Mouse (Mus musculus) stomach, embryonic 14.5 days (tissue): ENCODE data around the gene Mogat2. TPM values are rescaled to one million over a fixed set of nuclear protein-coding genes. Genes with fewer than 3 reads are reported as not detected.

Experiments used
- ATAC-seq: fragments of 200-750 bp; cut with Nextera tagmentation; 2 replicates; pipeline ENCODE4 v1.8.0; 2017; ENCODE audit warnings: low read depth, moderate TSS enrichment; ENCODE audit not compliant: insufficient number of reproducible peaks, insufficient read depth, low FRiP score
- H3K27ac ChIP-seq: fragments of 300-500 bp; sonication (generic); 2 replicates; pipeline ENCODE4 v1.5.1; 2014; ENCODE audit warnings: mild to moderate bottlenecking, low read length, moderate library complexity, mixed read lengths
- H3K27me3 ChIP-seq: fragments of 300-500 bp; sonication (generic); 2 replicates; pipeline ENCODE4 v1.6.1; 2014; ENCODE audit warnings: low read length, control low read depth, mixed read lengths; ENCODE audit not compliant: control insufficient read depth, insufficient read depth
- H3K36me3 ChIP-seq: fragments of 300-500 bp; sonication (generic); 2 replicates; pipeline ENCODE4 v1.6.1; 2014; ENCODE audit warnings: mild to moderate bottlenecking, control low read depth, low read length, moderate library complexity, mixed read lengths; ENCODE audit not compliant: control insufficient read depth, insufficient read depth
- H3K4me1 ChIP-seq: fragments of 300-500 bp; sonication (generic); 2 replicates; pipeline ENCODE4 v1.6.1; 2014; ENCODE audit warnings: low read length, control low read depth, mixed read lengths; ENCODE audit not compliant: control insufficient read depth, insufficient read depth
- H3K4me2 ChIP-seq: fragments of 300-500 bp; sonication (generic); replicated peaks from 2 replicates; pipeline ENCODE4 v1.6.1; 2014; ENCODE audit warnings: low read depth, low read length, control low read depth
- H3K4me3 ChIP-seq: fragments of 300-500 bp; sonication (generic); 2 replicates; pipeline ENCODE4 v1.5.1; 2014; ENCODE audit warnings: low read depth, low read length, control low read depth
- H3K9ac ChIP-seq: fragments of 300-500 bp; sonication (generic); replicated peaks from 2 replicates; pipeline ENCODE4 v1.6.1; 2014; ENCODE audit warnings: low read depth, mild to moderate bottlenecking, control low read depth, low read length, moderate library complexity, mixed read lengths
- H3K9me3 ChIP-seq: fragments of 300-500 bp; sonication (generic); 2 replicates; pipeline ENCODE4 v1.6.1; 2016; ENCODE audit warnings: low read depth, low read length, control low read depth; ENCODE audit not compliant: control insufficient read depth
- WGBS: fragments of 180-500 bp; shearing (Covaris S2); extraction: QIAGEN DNeasy Blood & Tissue Kit; methylation state at CpG from one replicate; pipeline ENCODE4 v1.1.7; 2014; 5-methylcytosine and 5-hydroxymethylcytosine counted together
- polyA plus RNA-seq: library from polyadenylated mRNA; unstranded; fragments of >200 nt; fragmentation: Nextera tagmentation; extraction: Ambion mirVana; gene quantifications from 2 replicates; pipeline ENCODE4 v1.2.1, GENCODE M21; 2014

The Mogat2 gene
- polyA plus RNA-seq, 1 experiment from 2014 or later: 7.5 TPM

DNA sequence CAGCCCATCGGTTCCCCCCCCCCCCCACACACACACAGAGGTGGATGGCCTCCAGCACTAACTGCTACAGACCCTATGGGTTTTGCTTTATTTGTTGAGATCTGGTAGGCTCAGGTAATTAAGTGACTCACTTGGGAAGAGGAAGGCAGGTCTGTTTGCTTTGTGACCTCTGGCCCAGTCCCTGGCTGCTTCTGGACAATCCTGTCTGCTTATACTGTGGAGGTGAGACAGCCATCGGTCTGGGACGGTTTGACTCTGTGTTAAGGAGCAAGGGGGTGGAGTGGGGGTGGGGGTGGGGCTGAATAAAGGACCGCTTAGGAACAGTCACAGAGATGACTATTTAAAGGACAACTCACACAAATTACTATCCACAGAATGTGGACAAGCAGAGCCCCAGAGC, 38.1 kb downstream of the Mogat2 start:
- Histone ChIP-seq H3K27ac (no peak overlapping the region), H3K4me2 (no peak overlapping the region)
- no peak for ATAC-seq

DNA sequence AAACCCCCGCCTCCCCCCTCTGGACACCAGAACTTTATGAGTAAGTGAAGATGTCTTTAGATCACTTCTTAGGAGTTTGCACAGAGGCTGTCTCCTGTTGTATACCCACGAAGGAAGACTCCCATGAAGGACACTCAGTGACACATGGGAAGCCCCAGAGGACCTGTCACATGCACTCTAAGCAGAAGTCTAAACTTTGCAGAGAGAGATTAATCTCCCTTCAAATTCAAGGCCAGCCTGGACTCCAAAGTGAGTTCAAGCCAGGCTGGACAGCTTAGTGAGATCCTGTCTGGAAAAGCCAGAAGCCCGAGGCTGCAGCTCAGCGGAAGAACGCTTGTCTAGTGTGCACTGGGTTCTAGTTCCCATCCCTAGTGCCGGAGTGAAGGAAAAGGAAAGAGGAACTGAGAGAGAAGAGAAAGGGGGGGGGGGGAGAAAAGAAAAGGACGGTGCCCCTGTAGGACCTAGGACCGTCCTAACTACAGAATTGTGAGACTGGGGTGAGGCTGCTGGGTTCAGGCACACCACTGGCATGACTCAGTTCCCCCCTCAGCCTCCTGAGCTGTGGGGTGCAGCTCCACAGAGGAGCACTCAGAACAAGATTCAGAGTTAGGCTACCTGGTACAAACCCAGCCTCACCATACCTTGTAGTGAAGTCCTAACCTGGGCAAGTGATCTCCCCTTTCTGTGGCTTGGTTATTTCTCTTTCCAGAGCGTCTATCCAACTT, 38.8 kb downstream of the Mogat2 start:
- no peak for ATAC-seq
- H3K27ac ChIP-seq: no peak overlapping the region
- WGBS: 72% methylated on average over 9 of the region's 9 CpGs

More for the DNA sequence above, 38.1 kb downstream of the Mogat2 start:
- Histone ChIP-seq H3K36me3 (no peaks in the 10 kb centered on the region), H3K27me3 (no peaks in the 10 kb centered on the region), H3K4me3 (no peak overlapping the region), H3K9ac (no peak overlapping the region), H3K9me3 (no peaks in the 10 kb centered on the region), H3K4me1 (no peaks in the 10 kb centered on the region)
- 31% methylated on average over 4 of the region's 4 CpGs for WGBS

DNA sequence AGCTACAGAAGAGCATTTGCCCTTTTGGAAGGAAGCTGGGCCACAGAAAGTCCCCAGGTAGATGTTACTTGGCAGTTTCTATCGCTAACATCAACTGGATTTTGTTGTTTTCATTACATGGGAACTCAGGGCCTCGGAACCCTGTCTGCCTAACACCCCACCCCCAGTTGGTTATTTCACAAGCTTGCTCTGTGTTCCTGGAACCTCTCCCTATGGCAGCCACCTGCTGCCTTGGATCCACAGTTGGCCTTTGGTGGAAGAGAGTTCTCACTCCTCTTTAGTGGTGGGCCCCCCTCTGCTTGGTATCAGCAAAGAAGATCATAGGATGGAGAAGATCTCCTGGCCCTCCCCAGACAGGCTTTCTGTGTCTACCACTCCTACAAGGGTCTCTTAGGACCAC, 39.6 kb downstream of the Mogat2 start:
- no peaks in the 10 kb centered on the region for H3K27me3 ChIP-seq
- no peak overlapping the region for H3K4me3 ChIP-seq
- no peak for ATAC-seq
- no peak overlapping the region for H3K9ac ChIP-seq
- no peaks in the 10 kb centered on the region for H3K36me3 ChIP-seq
- no peak overlapping the region for H3K4me2 ChIP-seq
- H3K4me1 ChIP-seq: no peaks in the 10 kb centered on the region
- no peak overlapping the region for H3K27ac ChIP-seq
- 92% methylated on average over 2 of the region's 2 CpGs for WGBS
- H3K9me3 ChIP-seq: no peaks in the 10 kb centered on the region

More for the DNA sequence above, 38.8 kb downstream of the Mogat2 start:
- Histone ChIP-seq H3K4me1 (no peaks in the 10 kb centered on the region), H3K36me3 (no peaks in the 10 kb centered on the region), H3K4me3 (no peak overlapping the region), H3K9me3 (no peaks in the 10 kb centered on the region), H3K27me3 (no peaks in the 10 kb centered on the region), H3K9ac (no peak overlapping the region), H3K4me2 (no peak overlapping the region)

DNA sequence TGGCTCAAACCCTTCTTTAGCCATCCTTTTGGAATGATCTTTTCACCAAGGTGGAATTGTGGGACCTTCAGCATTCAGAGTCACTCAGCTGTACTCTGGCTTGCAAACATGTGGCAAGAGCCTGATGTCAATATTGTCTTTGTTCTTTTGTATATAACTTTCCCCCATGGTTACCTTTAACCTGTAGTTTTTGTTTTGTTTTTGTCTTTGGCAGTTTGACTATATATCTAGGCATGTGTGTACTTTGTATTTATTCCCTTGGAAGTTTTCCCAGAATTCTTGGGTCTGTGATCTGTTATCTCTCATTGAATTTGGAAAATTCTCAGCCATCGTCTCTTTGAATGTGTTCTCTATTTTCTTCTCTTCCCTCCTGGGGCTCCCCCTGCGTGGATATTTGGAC, 43.9 kb downstream of the Mogat2 start:
- no peak for ATAC-seq
- H3K4me1 ChIP-seq: no peaks in the 10 kb centered on the region
- H3K4me2 ChIP-seq: no peak overlapping the region
- H3K27me3 ChIP-seq: no peaks in the 10 kb centered on the region
- WGBS: 56% methylated on average over 2 of the region's 2 CpGs
- H3K9ac ChIP-seq: no peak overlapping the region
- H3K4me3 ChIP-seq: no peak overlapping the region
- no peaks in the 10 kb centered on the region for H3K9me3 ChIP-seq
- H3K27ac ChIP-seq: no peak overlapping the region
- no peaks in the 10 kb centered on the region for H3K36me3 ChIP-seq

DNA sequence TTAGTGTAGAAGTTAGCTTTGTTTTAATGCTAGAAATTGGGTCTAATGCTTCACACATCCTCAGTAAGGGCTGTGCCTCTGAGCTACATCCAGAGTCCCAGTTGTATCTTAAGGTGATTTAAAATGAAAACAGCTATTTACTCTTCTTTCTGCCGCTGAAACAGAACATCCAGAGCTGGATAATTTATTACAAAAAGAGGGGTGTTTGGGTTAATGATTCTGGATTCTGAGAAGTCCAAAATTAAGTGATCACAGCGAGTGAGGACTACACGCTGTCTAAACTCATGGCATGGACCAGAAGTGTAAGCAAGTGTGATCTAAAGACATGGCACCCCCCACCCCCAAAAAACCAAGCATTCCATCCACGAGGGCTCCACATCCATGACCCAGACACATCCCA, 44.5 kb downstream of the Mogat2 start:
- Histone ChIP-seq H3K27me3 (no peaks in the 10 kb centered on the region), H3K4me3 (no peak overlapping the region), H3K36me3 (no peaks in the 10 kb centered on the region), H3K9ac (no peak overlapping the region), H3K4me2 (no peak overlapping the region), H3K4me1 (no peaks in the 10 kb centered on the region), H3K9me3 (no peaks in the 10 kb centered on the region), H3K27ac (no peak overlapping the region)
- WGBS: 78% methylated on average over 4 of the region's 4 CpGs
- ATAC-seq: no peak

DNA sequence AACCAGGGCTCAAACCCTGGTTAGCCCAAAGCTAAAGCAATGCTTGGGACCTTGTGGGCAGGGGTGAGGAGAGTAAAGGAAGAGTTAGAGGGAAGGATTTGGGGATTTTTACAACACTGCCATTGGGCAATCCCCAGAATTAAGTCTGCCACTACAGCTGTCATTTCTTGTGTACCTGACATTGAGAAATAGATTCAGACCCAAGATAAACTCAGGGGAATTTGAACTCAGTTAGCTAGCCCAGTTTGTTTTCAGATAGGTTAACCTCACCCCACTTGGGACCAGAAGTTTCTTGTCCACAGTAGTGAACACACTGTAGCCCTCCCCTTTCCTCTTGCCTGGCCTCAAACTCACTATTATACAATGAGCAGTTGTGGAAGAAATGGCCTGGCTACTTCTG, 47.0 kb downstream of the Mogat2 start:
- no peak overlapping the region for H3K9ac ChIP-seq
- H3K36me3 ChIP-seq: no peaks in the 10 kb centered on the region
- ATAC-seq: no peak
- H3K4me3 ChIP-seq: no peak overlapping the region
- H3K27ac ChIP-seq: no peak overlapping the region
- H3K4me1 ChIP-seq: no peaks in the 10 kb centered on the region
- no peaks in the 10 kb centered on the region for H3K27me3 ChIP-seq
- H3K9me3 ChIP-seq: no peaks in the 10 kb centered on the region
- H3K4me2 ChIP-seq: no peak overlapping the region

DNA sequence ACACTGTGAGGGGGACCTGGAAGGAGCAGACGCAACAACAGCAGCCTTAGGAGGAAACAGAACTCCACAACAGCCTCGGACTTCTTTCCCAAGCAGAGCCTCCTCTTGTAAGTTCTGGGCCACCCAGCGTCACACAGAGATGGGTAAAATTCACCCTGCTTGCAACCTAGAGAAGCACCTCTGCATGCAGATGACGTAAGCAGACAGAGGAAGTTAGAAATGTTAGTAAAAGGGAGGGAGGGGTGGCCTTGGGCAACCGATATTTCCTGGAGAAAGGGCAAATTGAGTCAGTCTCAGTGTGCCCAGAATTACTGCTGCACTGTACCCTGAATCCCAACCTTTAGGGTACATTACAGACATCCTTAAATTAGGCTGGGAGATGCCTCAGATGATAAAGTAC, 48.5 kb downstream of the Mogat2 start:
- ATAC-seq: no peak
- Histone ChIP-seq H3K27me3 (no peaks in the 10 kb centered on the region), H3K4me1 (no peaks in the 10 kb centered on the region), H3K9ac (no peak overlapping the region), H3K4me2 (no peak overlapping the region), H3K4me3 (no peak overlapping the region), H3K36me3 (no peaks in the 10 kb centered on the region), H3K27ac (no peak overlapping the region), H3K9me3 (no peaks in the 10 kb centered on the region)
- 78% methylated on average over 5 of the region's 5 CpGs for WGBS

DNA sequence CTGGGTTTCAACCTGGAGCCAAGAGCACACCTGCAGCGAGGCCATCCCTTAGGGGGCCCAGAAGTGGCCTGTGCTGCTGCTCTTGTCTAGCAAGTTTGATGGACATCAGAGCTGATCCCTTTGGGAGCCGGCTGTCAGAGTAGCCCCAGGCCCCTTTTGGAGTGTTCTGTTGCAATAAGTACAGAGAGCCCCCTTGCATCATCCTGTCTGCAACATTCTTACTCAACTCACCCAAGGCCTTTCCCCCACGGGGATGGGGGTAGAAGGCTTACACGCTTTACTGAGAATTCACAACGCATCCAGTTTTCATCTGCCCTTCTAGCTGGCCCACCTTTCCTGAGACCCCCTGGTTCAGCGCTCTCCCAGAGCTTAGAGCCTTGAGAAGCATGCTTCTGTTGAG, 49.8 kb downstream of the Mogat2 start:
- H3K27me3 ChIP-seq: no peaks in the 10 kb centered on the region
- H3K4me3 ChIP-seq: no peak overlapping the region
- no peak for ATAC-seq
- no peaks in the 10 kb centered on the region for H3K9me3 ChIP-seq
- WGBS: 80% methylated on average over 6 of the region's 6 CpGs
- no peak overlapping the region for H3K27ac ChIP-seq
- H3K36me3 ChIP-seq: no peaks in the 10 kb centered on the region
- H3K4me2 ChIP-seq: no peak overlapping the region
- H3K4me1 ChIP-seq: no peaks in the 10 kb centered on the region
- H3K9ac ChIP-seq: no peak overlapping the region

DNA sequence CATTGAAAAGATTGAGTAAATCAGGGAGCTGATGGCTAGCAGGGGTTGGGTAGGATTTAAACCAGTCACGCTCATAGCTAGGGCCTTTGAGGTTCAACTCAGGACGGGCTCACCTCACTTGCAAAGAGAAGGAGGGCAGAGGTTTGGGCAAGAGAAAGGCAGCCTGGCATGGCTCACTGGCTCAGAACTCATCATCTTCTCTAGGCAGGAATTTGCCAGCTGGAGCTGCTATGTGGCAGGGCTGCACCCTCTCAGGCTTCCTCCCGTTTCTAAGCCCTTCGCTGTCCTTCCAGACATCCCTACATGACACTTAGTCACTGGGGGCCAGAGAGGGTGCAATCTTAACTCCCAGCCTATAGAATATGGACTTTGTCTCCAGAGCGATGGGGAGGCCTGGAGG, 51.0 kb downstream of the Mogat2 start:
- no peaks in the 10 kb centered on the region for H3K27me3 ChIP-seq
- no peak overlapping the region for H3K4me2 ChIP-seq
- ATAC-seq: no peak
- H3K36me3 ChIP-seq: no peaks in the 10 kb centered on the region
- WGBS: 82% methylated on average over 5 of the region's 5 CpGs
- H3K4me3 ChIP-seq: no peak overlapping the region
- no peaks in the 10 kb centered on the region for H3K9me3 ChIP-seq
- H3K9ac ChIP-seq: no peak overlapping the region
- H3K4me1 ChIP-seq: no peaks in the 10 kb centered on the region
- no peak overlapping the region for H3K27ac ChIP-seq
